Mouse (Mus musculus) stomach, embryonic 15.5 days (tissue): Measurements from ENCODE around the gene 4932438A13Rik. TPM values are rescaled to one million over a fixed set of nuclear protein-coding genes. Genes with fewer than 3 reads are reported as not detected.
A peak's percentile ranks its signal among the peaks of the same experiment; 100 is the strongest.

Experiments
- ATAC-seq: fragments of 200-750 bp; cut with Nextera tagmentation; 2 replicates; pipeline ENCODE4 v1.8.0; 2017; ENCODE audit warnings: low read depth, moderate number of reproducible peaks, moderate TSS enrichment; ENCODE audit not compliant: insufficient read depth, low FRiP score
- H3K27ac ChIP-seq: fragments of 300-500 bp; sonication (generic); 2 replicates; pipeline ENCODE4 v1.5.1; 2015; ENCODE audit warnings: mild to moderate bottlenecking, inconsistent platforms
- H3K27me3 ChIP-seq: fragments of 300-500 bp; sonication (generic); replicated peaks from 2 replicates; pipeline ENCODE4 v1.6.1; 2015; ENCODE audit warnings: inconsistent platforms
- H3K36me3 ChIP-seq: fragments of 300-500 bp; sonication (generic); 2 replicates; pipeline ENCODE4 v1.6.1; 2015; ENCODE audit warnings: inconsistent platforms
- H3K4me1 ChIP-seq: fragments of 300-500 bp; sonication (generic); 2 replicates; pipeline ENCODE4 v1.6.1; 2015; ENCODE audit warnings: inconsistent platforms
- H3K4me2 ChIP-seq: fragments of 300-500 bp; sonication (generic); 2 replicates; pipeline ENCODE4 v1.6.1; 2015; ENCODE audit warnings: mild to moderate bottlenecking, inconsistent platforms
- H3K4me3 ChIP-seq: fragments of 300-500 bp; sonication (generic); replicated peaks from 2 replicates; pipeline ENCODE4 v1.5.1; 2015; ENCODE audit warnings: inconsistent platforms
- H3K9ac ChIP-seq: fragments of 300-500 bp; sonication (generic); 2 replicates; pipeline ENCODE4 v1.6.1; 2015; ENCODE audit warnings: inconsistent platforms
- H3K9me3 ChIP-seq: fragments of 300-500 bp; sonication (generic); 2 replicates; pipeline ENCODE4 v1.6.1; 2016; ENCODE audit warnings: inconsistent platforms
- whole genome bisulfite sequencing: fragments of 180-500 bp; shearing (Covaris S2); methylation state at CpG from one replicate; pipeline ENCODE4 v1.1.7; 2015; 5-methylcytosine and 5-hydroxymethylcytosine counted together
- polyA plus RNA-seq: library from polyadenylated mRNA; unstranded; fragments of >200 nt; fragmentation: Nextera tagmentation; extraction: Ambion mirVana; gene quantifications from 2 replicates; pipeline ENCODE4 v1.2.1, GENCODE M21; 2015

Gene 4932438A13Rik
- 39.0 and 43.7 TPM in 2 replicates for polyA plus RNA-seq

DNA sequence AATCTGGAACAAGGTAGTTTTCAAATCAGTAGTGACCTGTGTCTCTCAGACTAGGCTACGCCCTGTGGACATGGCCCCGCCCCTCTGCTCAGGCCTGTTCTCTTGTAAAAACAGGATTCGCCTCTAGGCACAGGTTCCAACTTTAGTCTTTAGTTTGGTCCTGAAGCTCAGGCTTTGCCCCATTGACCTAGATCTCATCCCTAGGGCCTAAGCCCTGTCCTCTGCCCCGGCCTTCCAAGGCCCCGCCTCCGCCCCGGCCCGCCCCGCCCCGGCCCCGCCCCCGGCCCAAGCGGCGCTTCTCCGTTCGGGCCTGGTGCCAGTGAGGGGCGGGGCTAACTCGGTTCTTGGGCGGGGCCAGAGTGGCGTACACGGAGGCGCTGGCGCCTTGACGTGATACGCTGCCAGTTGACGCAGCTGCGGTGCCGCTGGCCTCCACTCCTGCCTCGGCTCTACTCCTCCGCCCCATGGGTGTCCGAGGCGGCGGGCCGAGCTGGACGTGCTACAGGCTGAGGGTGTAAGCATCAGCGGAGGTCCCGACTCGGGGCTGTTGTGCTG, at the start of gene 4932438A13Rik:
4932438A13Rik (plus strand) TSS at position 384 of the 555 bp plus-strand sequence.
- Histone ChIP-seq H3K4me1 (no peaks in the 10 kb centered on the region), H3K9ac (peak within 1 kb of the TSS; percentile 68), H3K9me3 (no peaks in the 10 kb centered on the region), H3K4me2 (peak within 1 kb of the TSS; percentile 63), H3K27me3 (no peaks in the 10 kb centered on the region), H3K27ac (peak within 1 kb of the TSS; percentile 77), H3K36me3 (peaks cover 8% of the 10 kb centered on the region; the same call in 1 of the 2 replicates), H3K4me3 (peak within 1 kb of the TSS; percentile 87)
- WGBS = under 1% methylated on average over 37 of the region's 38 CpGs
- peak; percentile 98 for ATAC-seq

DNA sequence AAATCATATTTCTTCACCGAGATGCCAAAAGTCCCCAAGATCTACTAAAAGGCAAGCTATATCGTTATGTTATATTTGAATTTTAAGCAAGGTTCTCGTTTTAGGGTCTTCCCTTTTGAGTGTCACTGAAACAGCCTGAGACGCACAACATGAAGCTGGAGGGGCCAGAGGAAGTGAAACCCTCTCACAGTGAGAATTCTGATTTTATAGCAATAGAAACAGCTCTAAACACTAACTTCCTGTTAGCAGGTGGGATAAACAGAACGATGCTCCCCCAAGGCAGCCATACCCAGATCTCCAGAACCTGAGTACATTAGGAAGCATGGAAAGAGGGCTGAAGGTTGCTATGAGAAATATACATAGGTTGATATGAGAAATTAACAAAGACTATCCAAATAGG, 46.3 kb upstream of the 4932438A13Rik start:
- Histone ChIP-seq H3K4me3 (no peak overlapping the region), H3K4me1 (no peaks in the 10 kb centered on the region), H3K4me2 (no peak overlapping the region), H3K9ac (no peak overlapping the region), H3K27ac (no peak overlapping the region), H3K27me3 (no peaks in the 10 kb centered on the region), H3K36me3 (no peaks in the 10 kb centered on the region), H3K9me3 (no peaks in the 10 kb centered on the region)
- WGBS = 81% methylated on average over 5 of the region's 5 CpGs
- no peak for ATAC-seq

DNA sequence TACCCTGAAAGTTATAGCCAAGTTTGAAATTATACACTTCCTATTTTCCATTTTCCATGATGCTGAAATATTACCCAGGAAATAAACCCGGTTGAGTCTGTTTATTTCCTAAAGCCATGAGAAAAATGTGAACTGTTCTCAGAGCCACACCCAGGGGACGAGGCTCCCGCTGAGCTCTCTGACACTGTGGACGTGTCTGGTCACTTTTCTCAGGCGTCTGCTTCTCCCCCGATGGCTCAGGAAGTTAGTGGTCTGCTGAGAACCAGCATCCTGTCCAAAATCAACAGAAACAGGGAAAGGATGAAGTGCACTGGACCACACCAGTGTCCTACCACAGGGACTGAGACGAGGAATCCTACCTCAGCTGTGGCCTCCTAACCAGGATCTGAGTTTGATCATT, 43.5 kb upstream of the 4932438A13Rik start:
- Histone ChIP-seq H3K9ac (no peak overlapping the region), H3K9me3 (no peaks in the 10 kb centered on the region), H3K4me1 (no peaks in the 10 kb centered on the region), H3K27me3 (no peaks in the 10 kb centered on the region), H3K4me3 (no peak overlapping the region), H3K36me3 (no peaks in the 10 kb centered on the region), H3K4me2 (no peak overlapping the region), H3K27ac (no peak overlapping the region)
- WGBS = 43% methylated on average over 7 of the region's 7 CpGs
- no peak for ATAC-seq

DNA sequence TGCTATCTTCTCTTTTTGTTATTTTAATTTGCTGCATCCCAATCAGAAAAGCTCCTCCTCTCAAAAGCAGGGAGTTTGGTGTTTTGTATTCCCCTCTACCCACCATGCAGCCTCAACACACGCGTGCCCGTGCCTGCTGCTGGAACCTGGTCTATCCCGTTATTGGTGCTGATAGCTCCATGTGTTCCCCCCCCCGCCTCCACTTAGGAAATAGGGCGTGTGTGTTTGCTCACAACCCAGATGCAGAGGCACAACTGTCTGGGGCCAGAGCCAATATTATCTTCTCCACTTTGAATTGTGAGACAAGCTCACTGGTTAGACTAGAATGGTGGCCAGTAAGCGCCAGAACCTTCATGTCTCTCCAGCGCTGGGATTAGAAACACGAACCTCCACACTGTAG, 41.9 kb upstream of the 4932438A13Rik start:
- no peaks in the 10 kb centered on the region for H3K36me3 ChIP-seq
- H3K9me3 ChIP-seq = no peaks in the 10 kb centered on the region
- no peak overlapping the region for H3K27ac ChIP-seq
- no peak overlapping the region for H3K9ac ChIP-seq
- no peaks in the 10 kb centered on the region for H3K27me3 ChIP-seq
- no peak overlapping the region for H3K4me2 ChIP-seq
- 79% methylated on average over 9 of the region's 9 CpGs for WGBS
- no peaks in the 10 kb centered on the region for H3K4me1 ChIP-seq
- no peak for ATAC-seq
- H3K4me3 ChIP-seq = no peak overlapping the region

DNA sequence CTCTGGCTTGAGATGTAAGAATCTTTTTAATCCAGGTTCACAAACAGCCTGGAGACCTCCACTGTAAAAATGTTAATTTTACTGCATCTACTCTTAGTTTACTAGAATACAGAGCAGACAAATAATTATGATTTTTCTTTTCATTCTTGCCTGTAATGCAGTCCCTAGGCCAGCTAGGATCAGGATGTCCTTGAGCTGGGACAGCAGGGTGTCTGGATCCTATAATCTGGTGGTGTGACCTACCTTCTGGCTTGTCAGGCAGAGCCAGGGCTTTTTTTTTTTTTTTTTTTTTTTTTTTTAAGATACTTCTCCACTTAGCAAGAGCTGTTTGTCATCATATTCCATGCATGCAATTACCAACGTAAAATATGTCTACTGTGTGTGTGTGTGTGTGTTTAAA, 37.8 kb upstream of the 4932438A13Rik start:
- no peaks in the 10 kb centered on the region for H3K27me3 ChIP-seq
- H3K4me3 ChIP-seq = no peak overlapping the region
- H3K9ac ChIP-seq = no peak overlapping the region
- H3K9me3 ChIP-seq = no peaks in the 10 kb centered on the region
- no peaks in the 10 kb centered on the region for H3K4me1 ChIP-seq
- H3K36me3 ChIP-seq = no peaks in the 10 kb centered on the region
- ATAC-seq = no peak
- no peak overlapping the region for H3K4me2 ChIP-seq
- 50% methylated on average over 1 of the region's 1 CpGs for WGBS
- no peak overlapping the region for H3K27ac ChIP-seq

GRCm38 (mm10) chr3:36825554-36825953, 37.4 kb upstream of the 4932438A13Rik start:
- no peaks in the 10 kb centered on the region for H3K9me3 ChIP-seq
- no peak overlapping the region for H3K4me2 ChIP-seq
- no peak overlapping the region for H3K9ac ChIP-seq
- no peak overlapping the region for H3K27ac ChIP-seq
- no peaks in the 10 kb centered on the region for H3K4me1 ChIP-seq
- H3K36me3 ChIP-seq = no peaks in the 10 kb centered on the region
- ATAC-seq = no peak
- 84% methylated on average over 4 of the region's 4 CpGs for WGBS
- H3K27me3 ChIP-seq = no peaks in the 10 kb centered on the region
- no peak overlapping the region for H3K4me3 ChIP-seq

DNA sequence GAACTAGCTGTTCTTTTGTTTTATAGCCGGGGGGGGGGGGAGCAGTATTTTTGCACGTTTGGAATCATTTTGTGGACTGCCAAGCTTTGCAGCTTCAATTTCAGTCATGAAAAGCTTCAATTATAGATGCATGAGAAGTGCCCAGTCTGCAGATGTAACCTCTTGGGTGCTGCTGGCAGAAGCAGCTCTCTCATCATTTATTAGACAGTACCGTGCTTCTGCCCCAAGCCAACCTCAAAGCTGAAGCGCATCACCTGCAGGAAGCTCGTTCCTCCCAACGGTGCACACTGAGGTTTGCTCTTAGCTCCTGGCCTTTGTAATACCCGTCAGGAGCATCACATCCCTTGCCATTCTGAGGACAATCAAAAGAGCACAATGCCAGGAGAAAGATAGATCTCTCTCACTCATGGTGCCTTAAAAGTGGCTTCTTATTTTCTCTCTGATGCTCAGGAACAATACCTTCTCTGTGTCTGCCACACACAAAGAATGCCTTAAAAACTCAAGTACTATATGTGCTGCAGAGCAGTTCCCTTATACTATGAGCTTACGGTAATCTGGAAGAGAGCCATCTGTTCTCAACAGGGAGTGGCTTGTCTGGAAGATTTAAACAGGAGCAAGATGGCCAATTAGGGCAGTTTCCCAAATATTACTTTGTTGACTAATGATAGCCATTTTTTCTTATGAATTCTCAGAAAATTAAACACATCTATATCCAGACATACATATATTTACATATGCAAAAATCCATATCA, 35.5 kb upstream of the 4932438A13Rik start:
- no peak overlapping the region for H3K4me3 ChIP-seq
- no peaks in the 10 kb centered on the region for H3K4me1 ChIP-seq
- no peak for ATAC-seq
- no peak overlapping the region for H3K9ac ChIP-seq
- no peak overlapping the region for H3K4me2 ChIP-seq
- WGBS = 54% methylated on average over 8 of the region's 8 CpGs
- no peak overlapping the region for H3K27ac ChIP-seq
- no peaks in the 10 kb centered on the region for H3K9me3 ChIP-seq
- H3K27me3 ChIP-seq = no peaks in the 10 kb centered on the region
- H3K36me3 ChIP-seq = no peaks in the 10 kb centered on the region

GRCm38 (mm10) chr3:36830218-36830617, 32.7 kb upstream of the 4932438A13Rik start:
- no peaks in the 10 kb centered on the region for H3K4me1 ChIP-seq
- no peak overlapping the region for H3K4me3 ChIP-seq
- ATAC-seq = no peak
- H3K9me3 ChIP-seq = no peaks in the 10 kb centered on the region
- H3K4me2 ChIP-seq = no peak overlapping the region
- H3K27ac ChIP-seq = no peak overlapping the region
- WGBS = 87% methylated on average over 3 of the region's 3 CpGs
- H3K27me3 ChIP-seq = no peaks in the 10 kb centered on the region
- H3K9ac ChIP-seq = no peak overlapping the region
- H3K36me3 ChIP-seq = no peaks in the 10 kb centered on the region

- Histone ChIP-seq H3K4me3 (no peak overlapping the region), H3K27ac (no peak overlapping the region), H3K9me3 (no peaks in the 10 kb centered on the region), H3K27me3 (no peaks in the 10 kb centered on the region), H3K9ac (no peak overlapping the region), H3K4me2 (no peak overlapping the region), H3K4me1 (no peaks in the 10 kb centered on the region), H3K36me3 (no peaks in the 10 kb centered on the region)
- no peak for ATAC-seq
- 65% methylated on average over 4 of the region's 4 CpGs for WGBS
Observed at GRCm38 (mm10) chr3:36834426-36834825, 28.5 kb upstream of the 4932438A13Rik start.

GRCm38 (mm10) chr3:36834832-36835231, 28.1 kb upstream of the 4932438A13Rik start:
- Histone ChIP-seq H3K36me3 (no peaks in the 10 kb centered on the region), H3K27ac (no peak overlapping the region), H3K9ac (no peak overlapping the region), H3K27me3 (no peaks in the 10 kb centered on the region), H3K9me3 (no peaks in the 10 kb centered on the region), H3K4me2 (no peak overlapping the region), H3K4me3 (no peak overlapping the region), H3K4me1 (no peaks in the 10 kb centered on the region)
- 75% methylated on average over 2 of the region's 2 CpGs for WGBS
- no peak for ATAC-seq

GRCm38 (mm10) chr3:36835525-36836203, 27.2 kb upstream of the 4932438A13Rik start:
- Histone ChIP-seq H3K9me3 (no peaks in the 10 kb centered on the region), H3K4me3 (no peak overlapping the region), H3K4me1 (no peaks in the 10 kb centered on the region), H3K27ac (no peak overlapping the region), H3K9ac (no peak overlapping the region), H3K36me3 (no peaks in the 10 kb centered on the region), H3K27me3 (no peaks in the 10 kb centered on the region), H3K4me2 (no peak overlapping the region; the same call in 1 of the 2 replicates)
- no peak for ATAC-seq
- WGBS = 37% methylated on average over 18 of the region's 18 CpGs

- no peak for ATAC-seq
- H3K9me3 ChIP-seq = no peaks in the 10 kb centered on the region
- no peaks in the 10 kb centered on the region for H3K4me1 ChIP-seq
- H3K4me3 ChIP-seq = no peak overlapping the region
- no peaks in the 10 kb centered on the region for H3K27me3 ChIP-seq
- WGBS = 84% methylated on average over 7 of the region's 7 CpGs
- no peak overlapping the region for H3K27ac ChIP-seq
- no peak overlapping the region for H3K9ac ChIP-seq
- H3K4me2 ChIP-seq = no peak overlapping the region
- H3K36me3 ChIP-seq = no peaks in the 10 kb centered on the region
Observed at GRCm38 (mm10) chr3:36836833-36837232, 26.1 kb upstream of the 4932438A13Rik start.
